Mouse (Mus musculus) forebrain, embryonic 11.5 days (tissue): ENCODE results near the gene Mmgt2. TPM values are rescaled to one million over a fixed set of nuclear protein-coding genes. Genes with fewer than 3 reads are reported as not detected.

ENCODE experiments used
- ATAC-seq: fragments of 200-750 bp; cut with Nextera tagmentation; replicated peaks from 2 replicates; pipeline ENCODE4 v1.8.0; 2017; ENCODE audit warnings: moderate TSS enrichment; ENCODE audit not compliant: low FRiP score
- DNase-seq: peaks from one replicate; pipeline ENCODE4 v3.0.0-alpha.2; 2017; ENCODE audit warnings: low spot score
- H3K27ac ChIP-seq: fragments of 300-500 bp; sonication (generic); 2 replicates; pipeline ENCODE4 v1.5.1; 2014; ENCODE audit warnings: low read depth, low read length
- H3K27me3 ChIP-seq: fragments of 300-500 bp; sonication (generic); 2 replicates; pipeline ENCODE4 v1.6.1; 2014; ENCODE audit warnings: mild to moderate bottlenecking, low read length, mixed read lengths; ENCODE audit not compliant: control insufficient read depth, insufficient read depth
- H3K36me3 ChIP-seq: fragments of 300-500 bp; sonication (generic); 2 replicates; pipeline ENCODE4 v1.6.1; 2014; ENCODE audit warnings: mild to moderate bottlenecking, low read length, moderate library complexity, mixed read lengths; ENCODE audit not compliant: control insufficient read depth, insufficient read depth
- H3K4me1 ChIP-seq: fragments of 300-500 bp; sonication (generic); replicated peaks from 2 replicates; pipeline ENCODE4 v1.6.1; 2014; ENCODE audit warnings: low read length, mixed read lengths; ENCODE audit not compliant: control insufficient read depth, insufficient read depth
- H3K4me2 ChIP-seq: fragments of 300-500 bp; sonication (generic); 2 replicates; pipeline ENCODE4 v1.6.1; 2014; ENCODE audit warnings: low read depth, mild to moderate bottlenecking, low read length, moderate library complexity, mixed read lengths; ENCODE audit not compliant: severe bottlenecking
- H3K4me3 ChIP-seq: fragments of 300-500 bp; sonication (generic); 2 replicates; pipeline ENCODE4 v1.5.1; 2014; ENCODE audit warnings: low read depth, low read length
- H3K9ac ChIP-seq: fragments of 300-500 bp; sonication (generic); 2 replicates; pipeline ENCODE4 v1.6.1; 2014; ENCODE audit warnings: low read length
- H3K9me3 ChIP-seq: fragments of 300-500 bp; sonication (generic); 2 replicates; pipeline ENCODE4 v1.6.1; 2016; ENCODE audit warnings: low read length, mixed read lengths; ENCODE audit not compliant: control insufficient read depth
- WGBS: fragments of 180-500 bp; shearing (Covaris S2); extraction: QIAGEN DNeasy Blood & Tissue Kit; methylation state at CpG from one replicate; pipeline ENCODE4 v1.1.7; 2014; 5-methylcytosine and 5-hydroxymethylcytosine counted together
- polyA plus RNA-seq: library from polyadenylated mRNA; unstranded; fragments of >200 nt; fragmentation: Nextera tagmentation; extraction: Ambion mirVana; gene quantifications from 2 replicates; pipeline ENCODE4 v1.2.1, GENCODE M21; 2014

Gene Mmgt2
- polyA plus RNA-seq, 1 experiment from 2014 or later = 37.8 TPM

DNA sequence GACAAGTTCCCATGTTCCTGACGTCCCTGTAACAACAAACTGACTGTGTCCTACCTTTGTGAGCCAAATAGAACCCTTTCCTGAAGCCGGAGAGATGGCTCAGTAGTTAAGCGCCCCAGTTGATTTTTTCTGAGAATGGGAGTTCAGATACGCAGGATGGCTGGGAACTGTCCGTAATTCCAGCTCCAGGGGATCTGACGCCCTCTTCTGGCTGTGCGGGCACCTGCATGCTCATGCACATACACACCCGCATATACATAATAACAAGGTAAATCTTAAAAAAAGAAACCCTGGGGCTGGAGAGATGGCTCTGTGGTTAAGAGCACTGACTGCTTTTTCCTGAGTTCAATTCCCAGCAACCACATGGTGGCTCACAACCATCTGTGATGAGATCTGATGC is 46.7 kb downstream of the Mmgt2 start:
- Histone ChIP-seq H3K4me2 (no peak overlapping the region), H3K27ac (no peak overlapping the region), H3K4me3 (no peak overlapping the region), H3K36me3 (no peaks in the 10 kb centered on the region), H3K9ac (no peak overlapping the region), H3K27me3 (no peaks in the 10 kb centered on the region), H3K4me1 (no peaks in the 10 kb centered on the region), H3K9me3 (no peaks in the 10 kb centered on the region)
- WGBS = 92% methylated on average over 8 of the region's 8 CpGs
- DNase-seq (no peak), ATAC-seq (no peak)

DNA sequence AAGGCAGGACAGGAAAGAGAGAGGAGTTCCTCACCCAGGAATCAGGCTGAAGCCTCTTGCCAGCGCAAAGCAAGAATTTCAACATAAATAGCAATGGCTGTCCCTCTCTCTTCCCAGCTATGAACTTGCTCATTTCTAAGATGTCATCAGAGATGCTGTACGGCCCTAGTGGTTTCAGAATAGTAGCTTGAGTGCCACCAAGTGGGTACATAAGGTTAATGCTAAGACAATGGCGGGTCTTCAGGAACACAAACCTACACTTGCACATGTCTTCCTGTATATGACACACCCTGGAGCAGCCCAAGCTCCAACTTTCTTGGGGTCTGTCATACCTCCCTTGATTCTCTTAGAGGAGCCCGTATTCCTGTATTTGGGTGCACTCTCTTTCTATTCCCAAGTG is 51.3 kb downstream of the Mmgt2 start:
- H3K27me3 ChIP-seq = no peaks in the 10 kb centered on the region
- no peaks in the 10 kb centered on the region for H3K4me1 ChIP-seq
- no peak overlapping the region for H3K9ac ChIP-seq
- ATAC-seq (no peak), DNase-seq (no peak)
- no peaks in the 10 kb centered on the region for H3K9me3 ChIP-seq
- H3K4me2 ChIP-seq = no peak overlapping the region
- no peak overlapping the region for H3K27ac ChIP-seq
- whole genome bisulfite sequencing = 74% methylated on average over 4 of the region's 4 CpGs
- H3K36me3 ChIP-seq = no peaks in the 10 kb centered on the region
- no peak overlapping the region for H3K4me3 ChIP-seq

DNA sequence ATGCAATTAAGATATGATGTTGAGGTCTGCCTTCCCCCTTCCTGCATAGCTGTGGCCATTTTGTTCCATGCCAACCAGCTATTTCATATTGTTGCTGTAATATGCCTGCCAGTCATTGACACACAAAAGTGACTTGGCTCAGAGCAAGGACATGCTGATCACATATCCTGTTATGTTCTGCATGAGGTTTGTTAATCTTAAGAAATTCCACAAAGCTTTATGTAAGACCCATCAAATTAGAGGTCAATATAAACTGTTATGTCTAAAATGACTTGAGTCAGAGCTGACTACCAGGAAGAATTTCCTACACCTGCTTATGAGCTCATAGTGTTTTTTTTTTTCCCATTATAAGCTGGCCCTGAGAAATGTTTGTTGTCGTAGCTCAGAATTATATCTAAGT is 52.8 kb downstream of the Mmgt2 start:
- Histone ChIP-seq H3K9ac (no peak overlapping the region), H3K27ac (no peak overlapping the region), H3K9me3 (no peaks in the 10 kb centered on the region), H3K4me1 (no peaks in the 10 kb centered on the region), H3K27me3 (no peaks in the 10 kb centered on the region), H3K4me3 (no peak overlapping the region), H3K4me2 (no peak overlapping the region), H3K36me3 (no peaks in the 10 kb centered on the region)
- WGBS = 89% methylated on average over 1 of the region's 1 CpGs
- DNase-seq (no peak), ATAC-seq (no peak)

DNA sequence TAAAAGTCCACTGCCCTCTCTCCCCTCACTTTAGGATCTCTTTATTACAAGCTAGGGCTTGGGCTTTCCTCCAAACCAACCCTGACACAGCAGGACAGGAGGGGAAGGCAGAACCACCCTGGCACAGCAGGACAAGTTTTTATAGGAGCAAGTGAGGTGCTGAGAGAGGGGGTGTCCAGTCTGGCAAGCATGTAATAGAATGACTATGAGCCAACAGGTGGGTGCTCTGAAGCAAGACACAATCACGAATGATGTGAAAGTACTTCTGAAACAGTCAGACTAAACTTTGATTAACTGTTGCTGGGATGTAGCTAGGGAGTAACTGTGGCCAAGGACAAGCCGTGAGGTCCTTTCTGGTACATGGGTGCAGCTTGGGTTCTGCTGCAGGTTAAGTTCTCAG is 57.7 kb downstream of the Mmgt2 start:
- 89% methylated on average over 2 of the region's 2 CpGs for WGBS
- no peak for ATAC-seq

DNA sequence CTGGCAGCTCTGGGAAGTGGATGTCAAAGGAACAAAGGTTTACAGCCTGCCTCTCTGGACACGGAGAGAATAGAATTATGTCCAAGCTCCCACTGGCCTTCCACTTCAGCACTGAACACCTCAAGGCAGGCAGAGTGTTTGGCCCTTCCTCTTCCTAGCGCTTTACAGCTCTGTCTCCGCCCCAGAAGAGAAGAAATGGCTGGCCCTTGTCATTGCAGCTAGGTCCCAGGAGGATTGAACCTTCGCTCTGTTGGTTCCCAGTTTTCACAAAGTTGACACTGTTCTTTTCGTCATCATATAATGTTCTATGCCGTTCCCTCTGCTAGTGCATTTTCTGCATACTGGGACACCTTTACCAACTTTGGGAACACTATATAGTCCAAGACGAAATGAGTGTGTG is 59.8 kb downstream of the Mmgt2 start:
- H3K4me3 ChIP-seq = no peak overlapping the region
- no peaks in the 10 kb centered on the region for H3K27me3 ChIP-seq
- H3K27ac ChIP-seq = no peak overlapping the region
- no peaks in the 10 kb centered on the region for H3K9me3 ChIP-seq
- no peak for DNase-seq
- no peak overlapping the region for H3K4me2 ChIP-seq
- ATAC-seq = no peak
- H3K9ac ChIP-seq = no peak overlapping the region
- H3K36me3 ChIP-seq = no peaks in the 10 kb centered on the region; the same call in 1 of the 2 replicates
- H3K4me1 ChIP-seq = no peaks in the 10 kb centered on the region
- 84% methylated on average over 7 of the region's 7 CpGs for WGBS

More for the DNA sequence above, 57.7 kb downstream of the Mmgt2 start:
- no peaks in the 10 kb centered on the region for H3K36me3 ChIP-seq
- no peak overlapping the region for H3K9ac ChIP-seq
- no peak overlapping the region for H3K27ac ChIP-seq
- no peaks in the 10 kb centered on the region for H3K9me3 ChIP-seq
- H3K4me3 ChIP-seq = no peak overlapping the region
- H3K4me1 ChIP-seq = no peaks in the 10 kb centered on the region
- H3K4me2 ChIP-seq = no peak overlapping the region
- no peaks in the 10 kb centered on the region for H3K27me3 ChIP-seq
- DNase-seq = no peak

DNA sequence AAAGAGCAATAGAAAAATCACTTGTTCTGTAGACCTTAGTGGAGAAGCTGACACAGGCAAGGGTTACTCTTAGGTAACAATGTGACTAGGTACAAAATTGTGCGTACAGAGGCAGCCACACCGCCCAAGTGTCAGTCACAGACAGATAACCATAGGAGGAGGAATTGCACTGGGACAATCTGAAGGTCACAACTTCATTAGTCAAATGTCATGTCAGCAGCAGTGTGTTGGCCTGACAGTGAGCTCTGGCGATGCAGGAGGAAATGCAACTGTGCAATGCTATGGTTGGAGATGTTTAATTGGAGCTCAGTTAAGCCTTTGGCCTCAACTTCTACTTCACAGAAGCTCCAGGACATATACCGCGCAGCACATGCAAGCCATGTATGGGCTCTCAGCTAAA is 62.2 kb downstream of the Mmgt2 start:
- WGBS = 93% methylated on average over 5 of the region's 5 CpGs
- H3K9ac ChIP-seq = no peak overlapping the region
- peaks cover 10% of the 10 kb centered on the region; the same call in 1 of the 2 replicates for H3K36me3 ChIP-seq
- no peak overlapping the region for H3K4me2 ChIP-seq
- H3K4me1 ChIP-seq = no peaks in the 10 kb centered on the region
- no peak overlapping the region for H3K27ac ChIP-seq
- DNase-seq (no peak), ATAC-seq (no peak)
- no peak overlapping the region for H3K4me3 ChIP-seq
- H3K27me3 ChIP-seq = no peaks in the 10 kb centered on the region
- no peaks in the 10 kb centered on the region for H3K9me3 ChIP-seq

Other genes starting within 250 kb of the Mmgt2 start
- gene Pigl, start 190.2 kb upstream of the Mmgt2 start, polyA plus RNA-seq = 13.8 and 16.5 TPM in 2 replicates
- gene Ncor1, start 190.1 kb upstream of the Mmgt2 start, polyA plus RNA-seq = 206 and 224 TPM in 2 replicates
- 61.5 and 79.6 TPM in 2 replicates for gene Cenpv, start 109.4 kb upstream of the Mmgt2 start, polyA plus RNA-seq
- 3,283 and 3,484 TPM in 2 replicates for gene Ubb, start 97.5 kb upstream of the Mmgt2 start, polyA plus RNA-seq
- 3.0 and 3.1 TPM in 2 replicates for gene Trpv2, start 74.2 kb upstream of the Mmgt2 start, polyA plus RNA-seq
- 14.3 and 20.7 TPM in 2 replicates for gene Lrrc75a, start 141 bp upstream of the Mmgt2 start, polyA plus RNA-seq
- 14.6 and 14.9 TPM in 2 replicates for gene Zfp287, start 83.2 kb downstream of the Mmgt2 start, polyA plus RNA-seq
- gene Gm10428, start 104.4 kb downstream of the Mmgt2 start, polyA plus RNA-seq = not detected in 2 replicates
- 26.7 and 31.0 TPM in 2 replicates for gene Zfp286, start 140.8 kb downstream of the Mmgt2 start, polyA plus RNA-seq
- 3.5 and 4.3 TPM in 2 replicates for gene Trim16, start 171.6 kb downstream of the Mmgt2 start, polyA plus RNA-seq
- gene Fbxw10, start 198.4 kb downstream of the Mmgt2 start, polyA plus RNA-seq = 0.36 and 0.59 TPM in 2 replicates
- gene Tvp23b, start 230.8 kb downstream of the Mmgt2 start, polyA plus RNA-seq = 35.3 and 37.5 TPM in 2 replicates